Mouse (Mus musculus): ENCODE results near the gene Zfp524. TPM values are rescaled to one million over a fixed set of nuclear protein-coding genes. Genes with fewer than 3 reads are reported as not detected.
"Not testable (repeated sequence)": the region's sequence is repeated elsewhere in the genome, so short reads cannot be mapped to it uniquely, and the experiment has no call there.

Gene Zfp524
- polyA plus RNA-seq, 1 experiment from 2014 or later: 8.9 TPM

GRCm38 (mm10) chr7:4993999-4994788, 20.0 kb upstream of the Zfp524 start:
- peak overlapping the region; percentile 84 for H3K4me3 ChIP-seq (replicated peaks; ENCODE audit: low read length)
- peak overlapping the region; percentile 93 for H3K9ac ChIP-seq
- H3K27ac ChIP-seq: no peak overlapping the region
- H3K27me3 ChIP-seq (ENCODE audit: control insufficient read depth, insufficient read depth, low read length): no peaks in the 10 kb centered on the region
- peak overlapping the region; percentile 83 for H3K4me2 ChIP-seq (replicated peaks)
- DNase-seq (ENCODE audit: low spot score) (no peak), ATAC-seq (ENCODE audit: low FRiP score) (no peak)
- H3K36me3 ChIP-seq (replicated peaks; ENCODE audit: control insufficient read depth, insufficient read depth): peaks cover 23% of the 10 kb centered on the region
- 50% methylated on average over 57 of the region's 59 CpGs for WGBS
- no peaks in the 10 kb centered on the region for H3K9me3 ChIP-seq (ENCODE audit: control insufficient read depth, low read length)
- peaks cover 31% of the 10 kb centered on the region for H3K4me1 ChIP-seq (replicated peaks; ENCODE audit: control insufficient read depth, insufficient read depth, low read length)

- DNase-seq (ENCODE audit: low spot score) (no peak), ATAC-seq (ENCODE audit: low FRiP score) (peak; percentile 65)
- H3K27me3 ChIP-seq (ENCODE audit: control insufficient read depth, insufficient read depth, low read length): no peaks in the 10 kb centered on the region
- peak overlapping the region; percentile 93 for H3K9ac ChIP-seq
- H3K4me1 ChIP-seq (replicated peaks; ENCODE audit: control insufficient read depth, insufficient read depth, low read length): peaks cover 31% of the 10 kb centered on the region
- peak overlapping the region; percentile 83 for H3K4me2 ChIP-seq (replicated peaks)
- no peaks in the 10 kb centered on the region for H3K9me3 ChIP-seq (ENCODE audit: control insufficient read depth, low read length)
- peaks cover 23% of the 10 kb centered on the region for H3K36me3 ChIP-seq (replicated peaks; ENCODE audit: control insufficient read depth, insufficient read depth)
- peak overlapping the region; percentile 85 for H3K27ac ChIP-seq
- 7% methylated on average over 19 of the region's 19 CpGs for WGBS
- H3K4me3 ChIP-seq (replicated peaks; ENCODE audit: low read length): peak overlapping the region; percentile 84
These were observed 18.8 kb upstream of the Zfp524 start for GRCm38 (mm10) chr7:4995268-4996002.

- Histone ChIP-seq H3K27me3 (ENCODE audit: control insufficient read depth, insufficient read depth, low read length) (no peaks in the 10 kb centered on the region), H3K27ac (peak within 1 kb of the TSS; percentile 85), H3K4me3 (replicated peaks; ENCODE audit: low read length) (peak within 1 kb of the TSS; percentile 84), H3K4me2 (replicated peaks) (peak within 1 kb of the TSS; percentile 83), H3K36me3 (replicated peaks; ENCODE audit: control insufficient read depth, insufficient read depth) (peaks cover 23% of the 10 kb centered on the region), H3K9ac (peak within 1 kb of the TSS; percentile 93), H3K9me3 (ENCODE audit: control insufficient read depth, low read length) (no peaks in the 10 kb centered on the region), H3K4me1 (replicated peaks; ENCODE audit: control insufficient read depth, insufficient read depth, low read length) (peaks cover 31% of the 10 kb centered on the region)
- 3% methylated on average over 19 of the region's 26 CpGs for WGBS
- ATAC-seq (ENCODE audit: low FRiP score) (peak; percentile 91), DNase-seq (ENCODE audit: low spot score) (peak; percentile 90)
These were observed 18.0 kb upstream of the Zfp524 start, which contains the start of gene Zfp579 for GRCm38 (mm10) chr7:4996003-4996895. TSS of gene Zfp579 (minus strand) at chr7:4996158.

GRCm38 (mm10) chr7:4996934-4997333, 17.3 kb upstream of the Zfp524 start:
- Histone ChIP-seq H3K4me1 (replicated peaks; ENCODE audit: control insufficient read depth, insufficient read depth, low read length) (peaks cover 31% of the 10 kb centered on the region), H3K27me3 (ENCODE audit: control insufficient read depth, insufficient read depth, low read length) (no peaks in the 10 kb centered on the region), H3K9ac (peak overlapping the region; percentile 93), H3K9me3 (ENCODE audit: control insufficient read depth, low read length) (no peaks in the 10 kb centered on the region), H3K4me2 (replicated peaks) (peak overlapping the region; percentile 83), H3K27ac (peak overlapping the region; percentile 80), H3K36me3 (replicated peaks; ENCODE audit: control insufficient read depth, insufficient read depth) (peaks cover 23% of the 10 kb centered on the region), H3K4me3 (replicated peaks; ENCODE audit: low read length) (peak overlapping the region; percentile 84)
- DNase-seq (ENCODE audit: low spot score) (no peak), ATAC-seq (ENCODE audit: low FRiP score) (no peak)
- WGBS: 69% methylated on average over 6 of the region's 8 CpGs

GRCm38 (mm10) chr7:4999876-5000275, 14.3 kb upstream of the Zfp524 start:
- H3K27me3 ChIP-seq (ENCODE audit: control insufficient read depth, insufficient read depth, low read length): no peaks in the 10 kb centered on the region
- H3K27ac ChIP-seq: no peak overlapping the region
- no peak for ATAC-seq (ENCODE audit: low FRiP score)
- H3K9ac ChIP-seq: no peak overlapping the region
- no peaks in the 10 kb centered on the region for H3K36me3 ChIP-seq (replicated peaks; ENCODE audit: control insufficient read depth, insufficient read depth)
- WGBS: 73% methylated on average over 2 of the region's 2 CpGs
- no peak overlapping the region for H3K4me3 ChIP-seq (replicated peaks; ENCODE audit: low read length)
- no peaks in the 10 kb centered on the region for H3K9me3 ChIP-seq (ENCODE audit: control insufficient read depth, low read length)
- peaks cover 9% of the 10 kb centered on the region for H3K4me1 ChIP-seq (replicated peaks; ENCODE audit: control insufficient read depth, insufficient read depth, low read length)
- DNase-seq (ENCODE audit: low spot score): no peak
- H3K4me2 ChIP-seq (replicated peaks): no peak overlapping the region

GRCm38 (mm10) chr7:5002876-5003275, 11.3 kb upstream of the Zfp524 start:
- not testable (repeated sequence) for H3K4me1 ChIP-seq (replicated peaks; ENCODE audit: control insufficient read depth, insufficient read depth, low read length); H3K27ac ChIP-seq; DNase-seq (ENCODE audit: low spot score); H3K9ac ChIP-seq; H3K27me3 ChIP-seq (ENCODE audit: control insufficient read depth, insufficient read depth, low read length); H3K4me2 ChIP-seq (replicated peaks); H3K9me3 ChIP-seq (ENCODE audit: control insufficient read depth, low read length); ATAC-seq (ENCODE audit: low FRiP score); H3K4me3 ChIP-seq (replicated peaks; ENCODE audit: low read length)
- peaks cover 18% of the 10 kb centered on the region for H3K36me3 ChIP-seq (replicated peaks; ENCODE audit: control insufficient read depth, insufficient read depth)
- WGBS: 77% methylated on average over 8 of the region's 8 CpGs

- no peak overlapping the region for H3K4me3 ChIP-seq (replicated peaks; ENCODE audit: low read length)
- peaks cover 69% of the 10 kb centered on the region for H3K36me3 ChIP-seq (replicated peaks; ENCODE audit: control insufficient read depth, insufficient read depth)
- 96% methylated on average over 26 of the region's 26 CpGs for WGBS
- peak; percentile 18; the same call in 1 of the 2 replicates for ATAC-seq (ENCODE audit: low FRiP score)
- H3K4me1 ChIP-seq (replicated peaks; ENCODE audit: control insufficient read depth, insufficient read depth, low read length): no peaks in the 10 kb centered on the region
- no peak for DNase-seq (ENCODE audit: low spot score)
- no peak overlapping the region for H3K4me2 ChIP-seq (replicated peaks)
- H3K9ac ChIP-seq: no peak overlapping the region
- no peaks in the 10 kb centered on the region for H3K9me3 ChIP-seq (ENCODE audit: control insufficient read depth, low read length)
- no peak overlapping the region for H3K27ac ChIP-seq
- H3K27me3 ChIP-seq (ENCODE audit: control insufficient read depth, insufficient read depth, low read length): no peaks in the 10 kb centered on the region
These were observed 6.0 kb upstream of the Zfp524 start for GRCm38 (mm10) chr7:5008229-5008628.

GRCm38 (mm10) chr7:5012681-5013513, 1.3 kb upstream of the Zfp524 start:
- WGBS: 93% methylated on average over 27 of the region's 27 CpGs
- no peak overlapping the region for H3K4me3 ChIP-seq (replicated peaks; ENCODE audit: low read length)
- ATAC-seq (ENCODE audit: low FRiP score) (no peak), DNase-seq (ENCODE audit: low spot score) (no peak)
- H3K4me2 ChIP-seq (replicated peaks): peak overlapping the region; percentile 68; the same call in 1 of the 2 replicates
- no peaks in the 10 kb centered on the region for H3K27me3 ChIP-seq (ENCODE audit: control insufficient read depth, insufficient read depth, low read length)
- no peak overlapping the region for H3K27ac ChIP-seq
- peaks cover 50% of the 10 kb centered on the region for H3K36me3 ChIP-seq (replicated peaks; ENCODE audit: control insufficient read depth, insufficient read depth)
- H3K4me1 ChIP-seq (replicated peaks; ENCODE audit: control insufficient read depth, insufficient read depth, low read length): peaks cover 6% of the 10 kb centered on the region
- no peaks in the 10 kb centered on the region for H3K9me3 ChIP-seq (ENCODE audit: control insufficient read depth, low read length)
- H3K9ac ChIP-seq: no peak overlapping the region
